Mouse (Mus musculus) heart, postnatal 14 days (tissue): Measurements from ENCODE around the gene Fhod1. TPM values are rescaled to one million over a fixed set of nuclear protein-coding genes. Genes with fewer than 3 reads are reported as not detected.
"Not testable (repeated sequence)": the region's sequence is repeated elsewhere in the genome, so short reads cannot be mapped to it uniquely, and the experiment has no call there.

ENCODE experiments used
- DNase-seq, 2 experiments: peaks; one replicate each; pipeline ENCODE4 v3.0.0; 2021 to 2022
- intact Hi-C: fragments of 180-260 bp; cut with DNase I; formaldehyde crosslinking; loops from one replicate; pipeline ENCODE4 v1.15.1; 2025
- total RNA-seq, 2 experiments: library from RNA; stranded (reverse); gene quantifications; 2 replicates each; pipeline ENCODE4 v1.2.3; 2021

The Fhod1 gene
- total RNA-seq, 2 experiments from 2014 or later: 9.2 to 9.4 TPM

- intact Hi-C loops: loop anchor here (2.0 kb wide), 1 partner anchor 25 kb away; no protein-coding TSS in a partner anchor
These were observed 47.8 kb downstream of the Fhod1 start for GRCm38 (mm10) chr8:105299962-105300361.

GRCm38 (mm10) chr8:105298351-105299252 lies 49.2 kb downstream of the Fhod1 start:
- DNase-seq: no peak
- intact Hi-C loops: loop anchor here (2.0 kb wide), 1 partner anchor 26 kb away; no protein-coding TSS in a partner anchor

More at GRCm38 (mm10) chr8:105299962-105300361, 47.8 kb downstream of the Fhod1 start:
- no peak for DNase-seq

GRCm38 (mm10) chr8:105297511-105298192 lies 50.1 kb downstream of the Fhod1 start, which contains the start of gene E2f4:
TSS of gene E2f4 (plus strand) at chr8:105297663.
- intact Hi-C loops: loop anchor here (2.0 kb wide), 1 partner anchor 27 kb away; no protein-coding TSS in a partner anchor
- DNase-seq: peak; percentile 92 to 93

GRCm38 (mm10) chr8:105295895-105296573 lies 51.7 kb downstream of the Fhod1 start, which contains the start of gene Exoc3l:
TSS of gene Exoc3l (minus strand) at chr8:105296101.
- intact Hi-C loops: no loop called here
- DNase-seq: no peak

- DNase-seq: no peak
- intact Hi-C loops: no loop called here
These were observed 52.5 kb downstream of the Fhod1 start for GRCm38 (mm10) chr8:105295256-105295655.

DNA sequence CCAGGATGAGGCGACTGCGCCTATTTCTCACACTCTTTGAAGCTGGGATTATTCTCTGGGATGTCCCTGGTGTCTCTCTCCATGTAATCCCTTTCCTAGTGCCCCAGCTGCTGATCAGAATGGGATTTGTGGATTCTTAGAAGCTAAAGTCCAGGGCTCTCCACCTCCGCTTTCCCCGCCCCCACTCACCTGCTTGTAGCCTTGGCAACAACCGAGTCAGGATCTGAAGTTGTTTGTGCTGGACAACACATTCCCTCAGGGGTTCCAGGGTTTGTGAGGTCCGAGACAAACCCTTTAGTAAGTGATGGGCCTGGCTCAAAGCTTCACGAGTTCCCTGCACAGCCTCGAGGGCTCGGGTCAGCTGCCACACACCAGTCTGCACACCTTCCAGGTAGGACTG lies 53.0 kb downstream of the Fhod1 start:
- DNase-seq: no peak
- intact Hi-C loops: no loop called here

DNA sequence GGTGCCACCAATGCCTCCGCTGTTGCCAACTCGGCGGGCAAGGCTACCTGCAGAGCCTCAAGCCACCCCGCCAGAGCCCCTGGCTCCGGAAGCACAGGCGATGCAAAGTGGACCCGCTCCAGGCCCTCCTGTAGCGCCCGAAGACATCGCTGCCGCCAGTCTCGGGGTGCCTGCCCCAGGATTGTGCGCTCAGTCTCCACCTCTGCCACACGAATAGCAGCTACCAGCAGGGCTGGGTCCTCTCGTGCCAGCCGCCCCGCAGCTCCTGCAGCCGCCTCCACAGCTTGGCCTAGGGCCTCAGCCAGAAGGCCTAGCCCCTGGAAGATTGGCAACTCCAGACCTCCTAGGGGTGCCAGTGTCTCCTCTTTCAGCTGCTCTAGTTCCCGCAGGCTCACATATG lies 54.3 kb downstream of the Fhod1 start:
- intact Hi-C loops: no loop called here
- no peak for DNase-seq

GRCm38 (mm10) chr8:105292471-105292870 lies 55.3 kb downstream of the Fhod1 start:
- no peak for DNase-seq
- intact Hi-C loops: no loop called here

DNA sequence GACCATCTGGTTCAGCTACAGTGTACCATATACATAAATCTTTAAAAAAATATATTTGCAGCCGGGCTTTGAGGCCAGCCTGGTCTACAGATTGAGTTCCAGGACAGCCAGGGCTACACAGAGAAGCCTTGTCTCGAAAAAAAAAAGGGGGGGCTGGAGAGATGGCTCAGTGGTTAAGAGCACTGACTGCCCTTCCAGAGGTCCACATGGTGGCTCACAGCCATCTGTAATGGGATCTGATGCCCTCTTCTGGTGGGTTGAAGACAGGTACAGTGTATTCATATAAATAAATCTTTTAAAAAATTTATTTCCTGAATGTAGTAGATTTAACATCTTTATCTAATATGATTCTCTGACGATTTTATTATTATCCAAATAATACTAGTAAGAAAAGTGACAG lies 56.0 kb downstream of the Fhod1 start:
- intact Hi-C loops: loop anchor here (2.0 kb wide), 2 partner anchors 171 to 637 kb away; no protein-coding TSS in a partner anchor
- not testable (repeated sequence) for DNase-seq

- DNase-seq: not testable (repeated sequence)
- intact Hi-C loops: loop anchor here (2.0 kb wide), 2 partner anchors 171 to 637 kb away; no protein-coding TSS in a partner anchor
These were observed 56.4 kb downstream of the Fhod1 start for GRCm38 (mm10) chr8:105291364-105291763.

DNA sequence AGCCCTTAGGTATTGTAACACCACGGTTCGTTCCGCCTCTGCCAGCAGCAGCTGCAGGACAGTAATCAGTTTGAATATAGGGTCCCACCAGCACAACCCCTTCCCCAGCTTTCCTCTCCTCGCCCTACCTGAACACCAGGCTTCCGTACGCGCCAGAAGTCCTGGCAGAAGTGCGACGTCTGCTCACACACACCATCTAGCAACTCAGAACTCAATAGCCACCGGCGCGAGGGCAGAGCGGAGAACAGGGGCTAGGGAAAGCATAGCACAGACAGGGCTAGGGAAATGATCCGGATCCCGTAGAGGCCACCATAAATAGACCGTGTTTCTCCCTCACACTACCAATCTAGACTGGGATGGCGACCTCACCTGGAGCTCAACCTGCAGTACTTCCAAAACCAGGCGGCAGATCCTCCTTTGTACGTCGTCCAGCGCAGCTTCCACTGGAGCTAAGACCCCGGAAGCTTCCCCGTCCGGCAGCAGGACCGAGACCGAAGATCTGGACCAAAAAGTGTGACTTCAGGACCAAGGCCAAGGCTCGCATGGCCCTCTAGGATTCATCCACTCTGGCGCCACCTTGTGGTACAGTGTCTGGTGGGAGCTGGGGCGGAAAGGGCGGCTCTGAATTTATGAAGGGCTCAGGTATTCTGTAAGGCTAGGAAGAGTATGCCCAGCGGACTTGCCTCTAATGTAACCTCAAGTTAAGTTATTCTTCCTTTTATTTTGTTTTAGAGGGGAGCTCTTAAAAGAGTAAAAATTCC lies 57.0 kb downstream of the Fhod1 start:
- peak; percentile 90 to 98 for DNase-seq
- intact Hi-C loops: loop anchor here (2.0 kb wide), 2 partner anchors 170 to 636 kb away; no protein-coding TSS in a partner anchor

GRCm38 (mm10) chr8:105289805-105290460 lies 57.8 kb downstream of the Fhod1 start, which contains the start of gene 4931428F04Rik:
TSS of gene 4931428F04Rik (minus strand) at chr8:105289864.
- intact Hi-C loops: loop anchor here (2.0 to 5.0 kb wide), 3 partner anchors 38 to 635 kb away; no protein-coding TSS in a partner anchor
- DNase-seq: peak; percentile 37 to 54

DNA sequence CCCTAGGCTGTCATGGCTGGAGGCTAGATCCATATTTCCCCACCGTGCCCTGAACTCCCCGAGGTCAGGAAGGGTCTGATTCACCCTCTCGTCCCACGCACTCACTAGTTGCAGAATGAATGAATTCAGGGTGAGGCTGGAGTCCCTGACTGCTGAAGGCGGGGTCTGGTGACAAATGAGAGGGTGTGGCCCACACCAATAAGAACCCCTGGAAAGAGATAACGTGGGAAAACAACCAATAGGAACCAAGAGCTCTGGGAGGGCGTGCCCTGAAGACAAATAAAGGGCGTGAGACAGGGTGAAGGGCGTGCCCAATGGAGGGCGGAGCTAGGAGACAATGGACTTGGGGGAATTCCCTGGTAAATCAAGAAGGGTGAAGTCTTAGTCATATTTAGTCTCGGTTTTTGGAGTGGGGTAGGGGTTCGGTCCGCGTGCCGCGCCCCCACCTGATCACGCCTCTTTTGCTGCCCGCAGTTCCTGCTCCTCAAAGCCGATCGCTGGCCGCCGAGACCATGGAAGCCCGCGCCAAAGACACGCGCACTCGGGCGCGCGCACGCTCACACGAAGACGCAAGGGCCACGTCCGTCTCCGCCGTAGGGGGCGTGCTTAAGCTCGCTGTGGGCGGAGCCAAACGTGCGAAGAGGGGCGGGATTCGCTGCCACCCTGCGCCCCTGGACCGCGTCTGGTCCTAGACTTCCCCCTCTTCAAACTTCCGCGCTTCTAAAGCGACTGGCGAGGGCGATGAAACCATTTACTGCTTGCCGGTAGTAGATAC lies 58.6 kb downstream of the Fhod1 start:
- intact Hi-C loops: loop anchor here (5.0 kb wide), 1 partner anchor 37 kb away; no protein-coding TSS in a partner anchor
- DNase-seq: peak; percentile 92 to 96

GRCm38 (mm10) chr8:105288231-105288630 lies 59.5 kb downstream of the Fhod1 start:
- DNase-seq: no peak
- intact Hi-C loops: loop anchor here (5.0 kb wide), 1 partner anchor 36 kb away; no protein-coding TSS in a partner anchor

- no peak for DNase-seq
- intact Hi-C loops: loop anchor here (5.0 kb wide), 1 partner anchor 35 kb away; no protein-coding TSS in a partner anchor
These were observed 60.8 kb downstream of the Fhod1 start for GRCm38 (mm10) chr8:105286907-105287306.

DNA sequence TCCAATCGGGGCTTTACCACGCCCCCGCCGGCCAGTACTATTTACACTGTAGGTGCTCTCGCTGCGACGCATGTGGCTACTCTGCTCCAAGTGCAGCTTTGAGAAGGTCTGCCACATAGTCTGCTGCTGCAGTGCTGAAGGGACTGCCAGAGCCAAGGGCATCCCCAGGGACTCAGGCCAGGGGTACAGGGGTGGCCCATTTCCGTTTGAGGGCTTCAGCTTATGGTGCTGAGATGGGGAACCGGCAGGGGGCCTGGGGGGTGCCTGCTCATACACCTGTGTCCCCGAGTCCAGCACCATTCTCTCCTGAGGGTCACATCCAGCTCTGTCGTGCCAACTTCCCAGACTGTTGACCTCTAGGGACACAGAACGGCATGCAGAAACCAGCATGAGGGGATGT lies 62.2 kb downstream of the Fhod1 start:
- intact Hi-C loops: loop anchor here (5.0 kb wide), 1 partner anchor 33 kb away; no protein-coding TSS in a partner anchor
- DNase-seq: no peak

- intact Hi-C loops: no loop called here
- peak; percentile 70 to 71 for DNase-seq
These were observed 64.7 kb downstream of the Fhod1 start for GRCm38 (mm10) chr8:105283074-105283473.

DNA sequence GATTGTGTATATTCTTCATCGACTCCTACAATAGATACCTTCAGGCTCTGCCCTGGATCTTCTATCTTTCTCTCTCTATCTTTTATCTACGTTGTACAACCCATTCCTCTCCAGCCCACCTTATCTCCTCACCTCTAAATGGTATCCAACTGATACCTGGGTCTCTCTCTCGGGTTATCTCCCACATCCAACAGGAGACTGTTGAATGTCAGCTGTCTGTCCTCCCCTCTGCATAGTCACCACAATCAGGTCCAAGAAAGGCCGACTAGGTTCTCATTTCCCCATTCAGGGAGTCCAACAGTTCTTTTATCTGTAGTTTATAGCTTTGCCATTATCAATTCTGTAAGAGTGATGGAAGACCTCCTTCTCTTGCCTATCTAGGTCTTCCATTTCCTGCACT lies 65.5 kb downstream of the Fhod1 start:
- intact Hi-C loops: no loop called here
- DNase-seq: no peak
